Mouse (Mus musculus) urinary bladder, postnatal 4 days (tissue): Measurements from ENCODE around the gene Egln1.
A peak's percentile ranks its signal among the peaks of the same experiment; 100 is the strongest.

Experiments used
- DNase-seq, 2 experiments: peaks; one replicate each; pipeline ENCODE4 v3.0.0; 2021 to 2022; ENCODE audit warnings: low spot score in 2 of 2

Gene Egln1

GRCm38 (mm10) chr8:124909936-124910335, 39.2 kb downstream of the Egln1 start:
- DNase-seq = no peak

- no peak for DNase-seq
Observed at GRCm38 (mm10) chr8:124905482-124905881, 43.6 kb downstream of the Egln1 start.

- DNase-seq = no peak
Observed at GRCm38 (mm10) chr8:124903198-124903597, 45.9 kb downstream of the Egln1 start.

GRCm38 (mm10) chr8:124898251-124898905, 50.7 kb downstream of the Egln1 start:
- DNase-seq = no peak

GRCm38 (mm10) chr8:124897386-124898250, 51.5 kb downstream of the Egln1 start, which contains the start of the genes Exoc8 and Sprtn:
Exoc8 (minus strand) TSS chr8:124897705.
Sprtn (plus strand) TSS chr8:124897886.
- DNase-seq = peak; percentile 96 to 97

GRCm38 (mm10) chr8:124896632-124897385, 52.3 kb downstream of the Egln1 start:
- peak; percentile 67 to 81 for DNase-seq

GRCm38 (mm10) chr8:124896010-124896631, 53.0 kb downstream of the Egln1 start:
- DNase-seq = no peak

- DNase-seq = no peak
Observed at GRCm38 (mm10) chr8:124892596-124892995, 56.5 kb downstream of the Egln1 start.

GRCm38 (mm10) chr8:124888385-124888784, 60.7 kb downstream of the Egln1 start:
- DNase-seq = no peak

GRCm38 (mm10) chr8:124878946-124879526, 70.1 kb downstream of the Egln1 start:
- DNase-seq = no peak

- no peak for DNase-seq
Observed at GRCm38 (mm10) chr8:124878141-124878540, 71.0 kb downstream of the Egln1 start.

GRCm38 (mm10) chr8:124872690-124873089, 76.4 kb downstream of the Egln1 start:
- DNase-seq = no peak

GRCm38 (mm10) chr8:124872081-124872480, 77.0 kb downstream of the Egln1 start:
- DNase-seq = no peak

GRCm38 (mm10) chr8:124871474-124871873, 77.7 kb downstream of the Egln1 start:
- no peak for DNase-seq

- DNase-seq = no peak
Observed at GRCm38 (mm10) chr8:124869708-124870107, 79.4 kb downstream of the Egln1 start.

- no peak for DNase-seq
Observed at GRCm38 (mm10) chr8:124867126-124867525, 82.0 kb downstream of the Egln1 start.

- DNase-seq = no peak
Observed at GRCm38 (mm10) chr8:124866669-124867068, 82.5 kb downstream of the Egln1 start.

GRCm38 (mm10) chr8:124863729-124864128, 85.4 kb downstream of the Egln1 start:
- no peak for DNase-seq

- no peak for DNase-seq
Observed at GRCm38 (mm10) chr8:124863163-124863677, 85.9 kb downstream of the Egln1 start.

GRCm38 (mm10) chr8:124862321-124863162, 86.6 kb downstream of the Egln1 start, which contains the start of the genes Gnpat and 2810004N23Rik:
Gnpat (plus strand) TSS chr8:124863033.
2810004N23Rik (minus strand) TSS chr8:124863120.
- DNase-seq = peak; percentile 91 to 94
